Mouse (Mus musculus): ENCODE measurements around the gene Acoxl. TPM values are rescaled to one million over a fixed set of nuclear protein-coding genes. Genes with fewer than 3 reads are reported as not detected.

The Acoxl gene
- polyA plus RNA-seq, 1 experiment = not detected

GRCm38 (mm10) chr2:128069025-128069424, 230.3 kb downstream of the Acoxl start:
- H3K4me1 ChIP-seq (ENCODE audit: control insufficient read depth, insufficient read depth, low read length) = peaks cover under 1% of the 10 kb centered on the region; the same call in 1 of the 2 replicates
- TF ChIP-seq POLR2A (IDR thresholded peaks at IDR 0.05; ENCODE audit: insufficient read depth, low read depth, low read length) = no peak
- TF ChIP-seq CTCF (IDR thresholded peaks at IDR 0.05; ENCODE audit: insufficient read depth, low read depth, low read length) = no peak
- 67% methylated on average over 2 of the region's 2 CpGs for WGBS
- H3K27ac ChIP-seq (ENCODE audit: insufficient read depth, low read depth, low read length) = no peak overlapping the region
- no peak overlapping the region for H3K4me3 ChIP-seq (ENCODE audit: insufficient read depth, low read depth, low read length)

DNA sequence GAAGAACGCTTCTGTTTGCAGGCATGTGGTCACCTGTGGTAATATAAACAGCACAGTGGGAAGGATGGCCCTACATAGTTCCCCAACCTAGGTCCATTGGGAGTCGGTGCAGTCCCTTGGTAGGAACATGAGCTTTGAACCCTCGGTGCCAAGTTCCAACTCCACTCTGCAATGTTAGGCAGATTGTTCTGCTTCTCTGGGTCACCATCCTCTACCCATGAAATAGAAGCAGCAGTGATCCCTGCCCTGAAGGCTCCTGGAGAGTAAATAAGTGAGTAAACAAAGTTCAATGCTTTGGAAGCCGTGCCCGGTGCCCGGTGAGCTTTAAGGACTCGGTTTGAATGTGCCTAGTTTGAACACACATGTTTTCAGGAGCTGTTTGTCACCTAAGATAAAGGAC, 233.1 kb downstream of the Acoxl start:
- no peaks in the 10 kb centered on the region for H3K4me1 ChIP-seq (ENCODE audit: control insufficient read depth, insufficient read depth, low read length)
- H3K27ac ChIP-seq (ENCODE audit: insufficient read depth, low read depth, low read length) = no peak overlapping the region
- WGBS = 81% methylated on average over 7 of the region's 7 CpGs
- TF ChIP-seq POLR2A (IDR thresholded peaks at IDR 0.05; ENCODE audit: insufficient read depth, low read depth, low read length) (no peak), CTCF (IDR thresholded peaks at IDR 0.05; ENCODE audit: insufficient read depth, low read depth, low read length) (no peak)
- no peak overlapping the region for H3K4me3 ChIP-seq (ENCODE audit: insufficient read depth, low read depth, low read length)

DNA sequence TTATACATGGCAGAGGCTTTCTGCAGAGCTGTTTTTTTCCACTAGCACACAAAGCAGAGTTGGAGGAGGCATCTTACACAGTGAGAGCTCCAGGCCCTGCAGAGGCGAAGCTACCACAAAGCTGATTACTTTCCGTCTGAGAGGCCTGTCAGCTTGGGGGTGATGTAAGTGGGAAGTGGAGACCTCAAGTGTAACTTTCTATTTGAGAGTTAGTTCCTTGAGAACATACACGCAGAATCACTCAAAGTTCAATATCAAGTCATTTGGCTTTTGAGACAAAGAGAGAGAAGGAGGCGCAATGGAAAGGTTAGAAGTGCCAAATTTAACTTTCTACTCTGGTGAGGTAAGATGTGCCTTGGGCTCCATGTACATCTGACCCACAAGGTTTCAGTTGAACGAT, 234.3 kb downstream of the Acoxl start:
- H3K27ac ChIP-seq (ENCODE audit: insufficient read depth, low read depth, low read length) = no peak overlapping the region
- 83% methylated on average over 5 of the region's 5 CpGs for WGBS

GRCm38 (mm10) chr2:128073603-128074002, 234.9 kb downstream of the Acoxl start:
- Histone ChIP-seq H3K4me3 (ENCODE audit: insufficient read depth, low read depth, low read length) (no peak overlapping the region), H3K27ac (ENCODE audit: insufficient read depth, low read depth, low read length) (no peak overlapping the region), H3K4me1 (ENCODE audit: control insufficient read depth, insufficient read depth, low read length) (no peaks in the 10 kb centered on the region)
- TF ChIP-seq POLR2A (IDR thresholded peaks at IDR 0.05; ENCODE audit: insufficient read depth, low read depth, low read length) (no peak), CTCF (IDR thresholded peaks at IDR 0.05; ENCODE audit: insufficient read depth, low read depth, low read length) (no peak)
- 95% methylated on average over 2 of the region's 2 CpGs for WGBS

More for the DNA sequence above, 234.3 kb downstream of the Acoxl start:
- Histone ChIP-seq H3K4me1 (ENCODE audit: control insufficient read depth, insufficient read depth, low read length) (no peaks in the 10 kb centered on the region), H3K4me3 (ENCODE audit: insufficient read depth, low read depth, low read length) (no peak overlapping the region)
- TF ChIP-seq POLR2A (IDR thresholded peaks at IDR 0.05; ENCODE audit: insufficient read depth, low read depth, low read length) = no peak
- TF ChIP-seq CTCF (IDR thresholded peaks at IDR 0.05; ENCODE audit: insufficient read depth, low read depth, low read length) = no peak

- TF ChIP-seq POLR2A (IDR thresholded peaks at IDR 0.05; ENCODE audit: insufficient read depth, low read depth, low read length) (no peak), CTCF (IDR thresholded peaks at IDR 0.05; ENCODE audit: insufficient read depth, low read depth, low read length) (no peak)
- H3K4me3 ChIP-seq (ENCODE audit: insufficient read depth, low read depth, low read length) = no peak overlapping the region
- peaks cover 5% of the 10 kb centered on the region for H3K4me1 ChIP-seq (ENCODE audit: control insufficient read depth, insufficient read depth, low read length)
- WGBS = 91% methylated on average over 4 of the region's 4 CpGs
- no peak overlapping the region for H3K27ac ChIP-seq (ENCODE audit: insufficient read depth, low read depth, low read length)
Measured at GRCm38 (mm10) chr2:128076936-128077335, 238.3 kb downstream of the Acoxl start.

DNA sequence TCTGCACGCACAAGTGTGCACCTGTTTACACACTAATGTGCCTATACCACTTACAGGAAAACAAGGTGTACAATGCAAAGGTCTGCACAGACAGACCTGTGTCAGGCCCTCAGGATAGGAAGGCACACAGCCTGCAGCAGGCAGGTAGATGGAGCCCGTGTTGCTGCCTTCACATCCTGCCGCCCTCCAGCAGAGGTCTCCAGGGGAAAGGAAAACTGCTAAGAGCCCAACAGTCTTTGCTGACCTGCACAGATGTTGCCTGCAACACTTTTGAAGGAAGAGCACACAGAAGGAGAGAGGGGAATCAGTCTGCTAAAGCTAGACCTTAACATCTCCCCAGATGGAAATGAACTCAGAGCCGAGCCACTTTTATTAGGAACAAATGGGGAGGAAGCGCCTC, 240.2 kb downstream of the Acoxl start:
- no peak overlapping the region for H3K27ac ChIP-seq (ENCODE audit: insufficient read depth, low read depth, low read length)
- H3K4me1 ChIP-seq (ENCODE audit: control insufficient read depth, insufficient read depth, low read length) = peaks cover 5% of the 10 kb centered on the region
- no peak for TF ChIP-seq CTCF (IDR thresholded peaks at IDR 0.05; ENCODE audit: insufficient read depth, low read depth, low read length)
- TF ChIP-seq POLR2A (IDR thresholded peaks at IDR 0.05; ENCODE audit: insufficient read depth, low read depth, low read length) = no peak
- H3K4me3 ChIP-seq (ENCODE audit: insufficient read depth, low read depth, low read length) = no peak overlapping the region
- 46% methylated on average over 5 of the region's 5 CpGs for WGBS

DNA sequence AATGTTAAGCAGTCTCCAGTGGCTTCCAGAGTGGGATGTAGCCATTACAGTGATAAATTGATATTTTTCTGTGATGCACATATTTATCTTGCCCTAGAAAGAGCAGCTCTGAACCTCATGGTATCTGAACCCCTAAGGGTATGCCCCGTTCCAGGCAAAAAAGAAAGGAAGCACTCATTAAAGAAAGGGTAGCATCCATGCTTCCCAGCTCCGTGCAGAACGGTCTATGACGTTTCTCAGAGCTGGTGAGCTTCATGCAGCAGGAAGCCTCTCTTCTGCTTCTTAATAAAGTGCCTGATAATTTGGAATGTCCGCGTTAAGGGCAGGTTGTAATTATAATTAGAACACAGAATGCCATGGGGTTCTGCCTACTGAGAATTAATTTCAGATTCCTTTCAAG, 240.6 kb downstream of the Acoxl start:
- Histone ChIP-seq H3K4me3 (ENCODE audit: insufficient read depth, low read depth, low read length) (no peak overlapping the region), H3K27ac (ENCODE audit: insufficient read depth, low read depth, low read length) (no peak overlapping the region), H3K4me1 (ENCODE audit: control insufficient read depth, insufficient read depth, low read length) (peaks cover 5% of the 10 kb centered on the region)
- TF ChIP-seq CTCF (IDR thresholded peaks at IDR 0.05; ENCODE audit: insufficient read depth, low read depth, low read length) (no peak), POLR2A (IDR thresholded peaks at IDR 0.05; ENCODE audit: insufficient read depth, low read depth, low read length) (no peak)
- WGBS = 13% methylated on average over 6 of the region's 6 CpGs

GRCm38 (mm10) chr2:128083844-128084243, 245.2 kb downstream of the Acoxl start:
- 59% methylated on average over 3 of the region's 3 CpGs for WGBS
- TF ChIP-seq POLR2A (IDR thresholded peaks at IDR 0.05; ENCODE audit: insufficient read depth, low read depth, low read length) = no peak
- no peak for TF ChIP-seq CTCF (IDR thresholded peaks at IDR 0.05; ENCODE audit: insufficient read depth, low read depth, low read length)

DNA sequence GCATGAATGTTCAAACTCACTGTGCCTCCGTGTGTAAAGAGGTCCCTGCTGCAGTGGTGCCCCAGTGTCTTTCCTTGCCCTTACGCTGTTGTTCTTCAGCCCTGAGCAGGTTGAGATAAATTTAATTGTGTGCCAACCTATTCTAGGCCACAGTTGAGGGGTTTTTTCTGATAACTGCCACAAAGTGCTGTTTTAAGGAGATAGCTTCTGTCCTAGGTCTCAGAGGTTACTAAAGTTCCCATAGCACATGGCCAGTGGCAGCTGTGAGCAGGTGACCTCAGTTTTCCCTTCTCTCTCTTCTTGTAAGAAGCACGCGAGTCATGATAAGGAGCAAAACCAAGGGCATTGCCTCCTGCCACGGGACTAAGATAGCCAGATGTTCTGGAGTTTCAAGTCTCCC, 245.9 kb downstream of the Acoxl start:
- H3K27ac ChIP-seq (ENCODE audit: insufficient read depth, low read depth, low read length) = no peak overlapping the region
- H3K4me3 ChIP-seq (ENCODE audit: insufficient read depth, low read depth, low read length) = no peak overlapping the region
- WGBS = 94% methylated on average over 5 of the region's 5 CpGs
- H3K4me1 ChIP-seq (ENCODE audit: control insufficient read depth, insufficient read depth, low read length) = peaks cover 6% of the 10 kb centered on the region
- no peak for TF ChIP-seq POLR2A (IDR thresholded peaks at IDR 0.05; ENCODE audit: insufficient read depth, low read depth, low read length)
- TF ChIP-seq CTCF (IDR thresholded peaks at IDR 0.05; ENCODE audit: insufficient read depth, low read depth, low read length) = no peak

More at GRCm38 (mm10) chr2:128083844-128084243, 245.2 kb downstream of the Acoxl start:
- Histone ChIP-seq H3K27ac (ENCODE audit: insufficient read depth, low read depth, low read length) (no peak overlapping the region), H3K4me3 (ENCODE audit: insufficient read depth, low read depth, low read length) (no peak overlapping the region), H3K4me1 (ENCODE audit: control insufficient read depth, insufficient read depth, low read length) (peaks cover 7% of the 10 kb centered on the region)

DNA sequence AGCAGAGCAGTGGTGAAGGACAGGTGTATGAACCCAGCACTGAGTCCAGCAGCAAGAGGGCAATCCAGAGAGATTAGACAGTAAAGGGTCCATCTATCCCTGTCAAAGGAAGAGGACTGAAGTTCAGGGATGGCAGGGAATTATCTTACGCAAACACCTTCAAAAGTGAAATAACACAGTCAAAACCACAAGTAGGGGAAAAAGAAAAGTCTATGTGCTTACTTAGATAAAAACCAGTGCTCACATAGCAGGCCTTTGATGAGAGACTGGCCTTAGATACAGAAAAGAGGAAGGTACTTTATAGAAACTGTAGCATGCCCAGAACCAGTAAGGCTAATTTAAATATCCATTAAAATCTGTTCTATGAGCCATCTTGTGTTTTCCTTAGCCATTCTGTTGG, 246.8 kb downstream of the Acoxl start:
- H3K27ac ChIP-seq (ENCODE audit: insufficient read depth, low read depth, low read length) = no peak overlapping the region
- no peak overlapping the region for H3K4me3 ChIP-seq (ENCODE audit: insufficient read depth, low read depth, low read length)
- peaks cover 4% of the 10 kb centered on the region for H3K4me1 ChIP-seq (ENCODE audit: control insufficient read depth, insufficient read depth, low read length)
- no peak for TF ChIP-seq POLR2A (IDR thresholded peaks at IDR 0.05; ENCODE audit: insufficient read depth, low read depth, low read length)
- no peak for TF ChIP-seq CTCF (IDR thresholded peaks at IDR 0.05; ENCODE audit: insufficient read depth, low read depth, low read length)
- 98% methylated on average over 1 of the region's 1 CpGs for WGBS

All from olfactory bulb, adult 2 months (tissue).